Mouse (Mus musculus): Measurements from ENCODE around the gene Dcaf10. TPM values are rescaled to one million over a fixed set of nuclear protein-coding genes. Genes with fewer than 3 reads are reported as not detected.

The Dcaf10 gene
- polyA plus RNA-seq, 1 experiment from 2014 or later, result 9.9 TPM

DNA sequence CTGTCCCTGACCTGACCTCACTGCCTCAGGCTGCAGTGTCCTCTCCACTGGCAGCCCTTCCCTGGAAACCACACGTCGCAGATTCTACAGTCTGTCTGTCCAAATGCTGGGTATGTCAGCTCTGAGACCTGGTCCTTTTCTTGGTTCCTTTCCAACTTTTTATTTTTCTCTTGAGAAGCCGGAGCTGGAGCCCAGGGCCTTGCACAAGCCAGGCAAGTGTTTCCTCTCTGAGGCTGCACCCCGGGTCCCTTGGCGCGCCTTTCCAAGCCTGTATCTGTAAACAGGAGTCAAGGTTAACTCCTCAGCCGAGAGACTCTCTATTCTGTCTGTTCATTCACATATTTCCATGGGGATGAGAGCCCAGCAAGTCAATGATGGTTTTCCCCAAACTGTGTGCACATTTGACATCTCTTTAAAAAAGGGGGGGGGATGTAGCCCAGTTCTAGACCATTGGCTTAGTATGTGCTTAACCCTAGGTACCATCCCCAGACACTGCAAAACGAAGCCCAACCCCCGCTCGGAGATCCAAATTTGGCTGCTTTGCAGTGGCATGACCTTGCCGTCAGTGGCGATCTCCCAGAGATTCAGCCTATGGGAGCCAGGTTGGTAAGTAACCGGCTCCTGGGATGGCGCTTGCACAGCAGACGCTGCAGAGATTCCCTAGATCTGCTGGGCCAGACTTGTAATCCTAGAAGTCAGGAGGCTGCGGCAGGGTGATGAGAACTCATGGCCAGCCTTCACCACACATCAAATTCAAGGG, 70.7 kb downstream of the Dcaf10 start:
- peaks cover 27% of the 10 kb centered on the region for H3K4me1 ChIP-seq

DNA sequence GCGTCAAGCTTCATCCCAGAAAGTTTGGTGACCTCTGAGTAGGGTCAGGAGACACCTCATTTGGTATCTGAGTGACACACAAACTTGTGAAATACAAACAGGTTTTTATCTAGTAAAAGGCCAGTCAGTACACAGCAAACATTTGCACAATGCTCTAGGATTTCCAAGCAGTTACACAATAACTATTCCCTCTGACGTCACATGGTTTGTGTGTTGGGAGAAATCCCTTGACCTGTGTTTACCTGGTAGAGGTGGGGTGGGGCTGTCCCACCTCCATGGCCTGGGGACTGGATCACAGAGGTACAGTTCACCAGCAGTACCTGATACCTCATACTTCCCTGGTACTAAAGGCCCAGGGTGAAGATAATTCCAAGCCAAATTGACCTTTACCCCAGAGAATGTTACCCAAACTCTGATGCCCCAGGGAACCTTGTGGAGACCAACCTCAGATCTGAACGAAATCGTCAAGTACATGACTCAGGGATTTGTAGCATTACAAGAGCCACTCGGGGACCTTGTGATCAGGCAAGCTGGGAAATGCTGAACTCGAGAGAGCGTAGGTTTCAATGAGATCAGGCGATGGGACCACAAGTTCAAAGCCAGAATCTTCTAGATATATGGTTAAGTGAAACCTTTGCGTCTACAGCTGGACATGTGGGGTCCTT, 71.9 kb downstream of the Dcaf10 start:
- DNase-seq (ENCODE audit: low spot score), result no peak
- no peak overlapping the region for H3K4me3 ChIP-seq
- H3K36me3 ChIP-seq, result no peaks in the 10 kb centered on the region
- 0 out of 2 replicates have a peak, but pooled peaks cover 11% of the 10 kb centered on the region for H3K27me3 ChIP-seq (ENCODE audit: insufficient read depth, poor library complexity, severe bottlenecking)
- H3K4me1 ChIP-seq, result peaks cover 32% of the 10 kb centered on the region
- no peaks in the 10 kb centered on the region for H3K9me3 ChIP-seq
- WGBS, result 82% methylated on average over 9 of the region's 9 CpGs
- no peak overlapping the region for H3K27ac ChIP-seq

More for the DNA sequence above, 70.7 kb downstream of the Dcaf10 start:
- H3K36me3 ChIP-seq, result no peaks in the 10 kb centered on the region
- no peak overlapping the region for H3K4me3 ChIP-seq
- no peaks in the 10 kb centered on the region for H3K9me3 ChIP-seq
- peak overlapping the region; percentile 44; the same call in 1 of the 2 replicates for H3K27ac ChIP-seq
- 0 out of 2 replicates have a peak, but pooled peaks cover 11% of the 10 kb centered on the region for H3K27me3 ChIP-seq (ENCODE audit: insufficient read depth, poor library complexity, severe bottlenecking)
- DNase-seq (ENCODE audit: low spot score), result no peak
- 61% methylated on average over 16 of the region's 16 CpGs for WGBS

- Histone ChIP-seq H3K36me3 (no peaks in the 10 kb centered on the region), H3K4me1 (peaks cover 35% of the 10 kb centered on the region), H3K27me3 (ENCODE audit: insufficient read depth, poor library complexity, severe bottlenecking) (0 out of 2 replicates have a peak, but pooled peaks cover 8% of the 10 kb centered on the region), H3K9me3 (no peaks in the 10 kb centered on the region), H3K4me3 (no peak overlapping the region), H3K27ac (no peak overlapping the region)
- no peak for DNase-seq (ENCODE audit: low spot score)
- 72% methylated on average over 7 of the region's 7 CpGs for WGBS
These were observed 74.4 kb downstream of the Dcaf10 start for GRCm38 (mm10) chr4:45416314-45416713.

DNA sequence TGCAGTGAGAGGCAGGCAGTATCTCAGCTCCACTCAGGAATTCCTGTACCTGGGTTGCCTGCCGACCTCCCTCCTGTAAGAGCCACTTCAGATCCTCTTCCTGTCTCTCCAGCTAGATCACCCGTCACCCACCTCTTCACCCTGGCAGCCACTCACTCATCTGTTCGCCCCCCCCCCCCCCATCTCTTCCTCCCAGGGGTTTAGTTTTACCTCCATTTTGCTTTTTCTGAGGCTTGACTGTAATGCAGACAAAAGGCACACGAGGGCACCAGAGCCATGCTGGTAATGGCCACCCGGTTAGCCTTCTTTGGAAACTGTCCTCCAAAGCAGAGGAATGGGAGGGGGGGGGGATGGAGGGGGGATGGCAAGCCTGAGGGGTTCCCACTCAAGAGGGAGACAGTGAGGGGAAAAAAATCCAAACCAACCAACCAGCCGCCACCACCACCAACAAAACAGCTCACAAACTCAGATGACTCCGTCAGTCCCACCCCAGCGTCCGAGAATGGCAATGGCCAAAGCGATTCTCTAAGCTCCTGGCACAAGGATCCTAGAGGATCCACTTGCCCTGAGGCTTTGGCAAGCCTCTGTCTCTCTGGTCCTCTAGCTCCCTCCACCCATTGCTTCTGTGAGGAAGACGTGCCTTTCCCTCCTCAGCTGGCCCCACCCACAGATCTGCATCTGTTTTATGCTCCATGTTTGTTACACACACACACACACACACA, 76.5 kb downstream of the Dcaf10 start:
- Histone ChIP-seq H3K27me3 (ENCODE audit: insufficient read depth, poor library complexity, severe bottlenecking) (0 out of 2 replicates have a peak, but pooled peaks cover 3% of the 10 kb centered on the region), H3K9me3 (no peaks in the 10 kb centered on the region), H3K36me3 (0 out of 2 replicates have a peak, but pooled peaks cover 2% of the 10 kb centered on the region), H3K4me3 (no peak overlapping the region), H3K4me1 (peaks cover 31% of the 10 kb centered on the region), H3K27ac (peak overlapping the region; percentile 47)
- DNase-seq (ENCODE audit: low spot score), result no peak
- WGBS, result 22% methylated on average over 11 of the region's 11 CpGs

DNA sequence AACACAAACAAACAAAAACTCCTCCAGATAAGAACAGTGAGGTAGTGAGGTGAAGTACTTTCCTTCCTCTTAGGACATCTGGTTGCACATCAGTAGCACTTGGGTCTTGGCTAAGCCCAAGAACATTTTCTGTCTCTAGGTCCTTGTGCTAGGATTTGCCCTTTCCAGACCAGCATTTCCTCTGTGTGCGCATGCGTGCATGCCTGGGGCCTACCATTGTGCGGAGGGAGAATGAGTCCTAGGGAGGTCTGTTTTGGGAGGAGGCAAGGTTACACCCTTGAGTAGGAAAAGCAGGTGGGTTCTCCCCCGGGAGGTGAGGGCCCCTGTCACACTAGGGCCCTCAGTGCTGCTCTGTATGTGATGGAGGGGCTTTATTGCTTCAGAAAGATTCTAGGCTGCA, 77.2 kb downstream of the Dcaf10 start:
- H3K27me3 ChIP-seq (ENCODE audit: insufficient read depth, poor library complexity, severe bottlenecking), result 0 out of 2 replicates have a peak, but pooled peaks cover 3% of the 10 kb centered on the region
- H3K4me3 ChIP-seq, result no peak overlapping the region
- peaks cover 6% of the 10 kb centered on the region; the same call in 1 of the 2 replicates for H3K36me3 ChIP-seq
- H3K4me1 ChIP-seq, result peaks cover 38% of the 10 kb centered on the region
- no peaks in the 10 kb centered on the region for H3K9me3 ChIP-seq
- 80% methylated on average over 4 of the region's 4 CpGs for WGBS
- DNase-seq (ENCODE audit: low spot score), result no peak
- no peak overlapping the region; the same call in 1 of the 2 replicates for H3K27ac ChIP-seq

- Histone ChIP-seq H3K27ac (no peak overlapping the region), H3K27me3 (ENCODE audit: insufficient read depth, poor library complexity, severe bottlenecking) (0 out of 2 replicates have a peak, but pooled peaks cover 3% of the 10 kb centered on the region), H3K36me3 (peaks cover 6% of the 10 kb centered on the region; the same call in 1 of the 2 replicates), H3K4me3 (no peak overlapping the region), H3K9me3 (no peaks in the 10 kb centered on the region), H3K4me1 (peaks cover 41% of the 10 kb centered on the region)
- 62% methylated on average over 3 of the region's 3 CpGs for WGBS
- no peak for DNase-seq (ENCODE audit: low spot score)
These were observed 78.8 kb downstream of the Dcaf10 start for GRCm38 (mm10) chr4:45420733-45421132.

DNA sequence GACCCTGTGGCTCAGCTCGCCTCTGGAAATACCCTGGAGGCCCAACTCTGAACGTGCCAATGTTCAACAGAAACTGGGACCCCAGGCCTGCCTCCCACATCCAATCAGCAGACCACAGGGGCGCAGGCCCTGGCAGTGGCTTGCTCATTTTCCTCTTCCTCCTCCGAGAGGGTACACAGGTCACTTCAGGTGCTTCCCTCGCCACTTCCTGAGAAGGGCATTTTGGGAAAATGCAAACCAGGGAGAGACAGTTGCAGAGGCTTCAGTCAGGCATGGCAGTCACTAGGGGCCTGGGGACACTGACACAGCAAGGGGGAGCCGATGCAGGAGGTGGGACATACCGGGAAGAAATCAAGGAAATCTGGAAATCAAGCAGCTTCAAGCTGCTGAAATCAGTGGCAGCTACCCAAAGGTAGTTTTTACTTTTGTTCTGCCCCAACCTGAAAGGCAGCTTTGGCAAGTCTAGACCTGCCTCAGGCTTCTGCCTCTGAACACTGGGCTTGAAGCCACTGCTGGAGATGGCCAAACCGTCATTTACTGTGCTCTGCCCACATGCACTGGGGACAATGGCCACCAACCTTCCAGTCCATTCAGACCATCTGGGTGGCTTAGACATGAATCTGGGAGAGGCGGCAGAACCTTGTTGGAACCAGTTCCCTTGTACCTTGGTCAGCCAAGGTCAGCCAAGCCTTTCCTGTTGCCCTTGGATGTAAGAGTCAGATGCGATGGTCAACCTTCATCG, 79.8 kb downstream of the Dcaf10 start:
- peaks cover 6% of the 10 kb centered on the region; the same call in 1 of the 2 replicates for H3K36me3 ChIP-seq
- no peak overlapping the region for H3K4me3 ChIP-seq
- H3K27ac ChIP-seq, result 0 out of 2 replicates have a peak overlapping the region, but pooled peaks have one; percentile 7
- no peaks in the 10 kb centered on the region for H3K27me3 ChIP-seq (ENCODE audit: insufficient read depth, poor library complexity, severe bottlenecking)
- 80% methylated on average over 11 of the region's 11 CpGs for WGBS
- H3K9me3 ChIP-seq, result no peaks in the 10 kb centered on the region
- DNase-seq (ENCODE audit: low spot score), result no peak
- peaks cover 47% of the 10 kb centered on the region for H3K4me1 ChIP-seq

DNA sequence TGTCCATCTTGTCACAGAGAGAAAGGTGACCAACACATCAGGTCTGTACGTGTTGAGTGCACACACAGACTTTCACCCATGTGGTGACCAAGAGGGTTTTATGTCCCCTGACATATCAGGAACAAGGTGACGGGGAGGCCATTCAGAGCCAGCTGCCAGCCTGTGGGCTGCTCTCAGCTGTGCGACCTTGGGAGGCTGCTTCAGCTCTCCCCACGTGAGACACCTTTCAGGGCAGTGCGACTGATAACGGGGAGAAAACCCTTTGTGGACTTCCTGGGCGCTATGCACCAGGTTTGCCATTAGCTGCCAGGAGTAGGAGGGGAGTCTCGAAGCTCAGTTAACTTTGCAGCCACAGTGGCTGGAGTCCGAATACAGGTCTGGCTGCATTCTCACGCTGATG, 80.7 kb downstream of the Dcaf10 start:
- Histone ChIP-seq H3K4me1 (peaks cover 50% of the 10 kb centered on the region), H3K27me3 (ENCODE audit: insufficient read depth, poor library complexity, severe bottlenecking) (no peaks in the 10 kb centered on the region), H3K9me3 (no peaks in the 10 kb centered on the region), H3K36me3 (peaks cover 6% of the 10 kb centered on the region; the same call in 1 of the 2 replicates), H3K4me3 (no peak overlapping the region), H3K27ac (peak overlapping the region; percentile 74)
- WGBS, result 71% methylated on average over 10 of the region's 10 CpGs
- DNase-seq (ENCODE audit: low spot score), result no peak

DNA sequence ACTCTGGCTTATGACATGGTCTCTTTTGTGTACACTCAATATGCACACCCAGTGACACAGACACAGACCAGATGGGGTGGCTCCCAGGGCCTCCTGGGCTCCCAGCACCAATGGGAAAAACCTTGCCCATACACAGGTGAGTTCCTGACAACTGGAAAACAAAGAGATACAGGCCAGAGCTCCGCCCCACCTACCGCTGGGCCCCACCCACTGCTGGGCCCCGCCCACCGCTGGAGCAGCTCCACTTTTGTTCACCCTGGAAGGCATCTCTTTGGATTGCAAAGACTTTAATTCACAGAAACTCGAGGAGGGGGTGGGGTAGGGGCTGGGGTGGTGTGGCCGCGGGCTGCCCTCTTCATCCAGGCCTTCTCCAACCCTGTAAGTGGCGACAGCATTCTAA, 81.5 kb downstream of the Dcaf10 start:
- WGBS, result 33% methylated on average over 8 of the region's 8 CpGs
- Histone ChIP-seq H3K4me1 (peaks cover 43% of the 10 kb centered on the region), H3K27ac (peak overlapping the region; percentile 42)

DNA sequence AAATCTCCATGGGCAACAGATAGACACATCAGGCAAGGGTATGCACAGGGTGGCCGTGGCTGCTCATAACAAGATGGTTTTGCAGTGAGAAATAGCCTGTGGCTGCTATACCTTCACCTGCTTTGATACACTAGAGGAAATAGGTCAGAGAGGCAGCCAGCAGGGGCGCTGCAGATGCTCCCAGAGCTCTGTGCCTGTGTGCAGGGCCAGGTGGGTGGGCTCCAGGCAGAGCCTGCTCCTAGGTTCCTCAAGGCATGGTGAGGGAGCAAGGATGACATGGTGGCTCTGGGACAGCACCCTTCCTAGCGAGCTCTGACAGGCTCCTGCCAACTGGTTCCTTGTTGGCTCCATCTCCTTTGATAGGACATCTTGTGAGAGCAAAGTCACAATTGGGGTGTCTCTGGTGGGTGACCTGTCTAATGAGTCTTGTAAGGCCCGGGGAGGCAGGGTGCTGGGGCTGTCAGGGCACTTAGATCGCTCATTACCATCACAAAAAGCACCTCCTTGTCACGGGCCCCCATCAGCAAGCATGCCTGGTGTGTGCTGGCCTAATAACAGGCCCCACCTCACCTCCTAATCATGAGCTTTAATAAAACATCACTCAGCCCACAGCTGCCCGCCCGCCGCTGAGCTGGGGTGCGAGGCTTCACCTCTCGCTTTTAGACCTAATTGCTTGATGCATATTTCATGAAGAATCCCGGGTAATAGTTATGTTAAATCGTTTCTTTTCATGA, 85.0 kb downstream of the Dcaf10 start:
- H3K27me3 ChIP-seq (ENCODE audit: insufficient read depth, poor library complexity, severe bottlenecking), result no peaks in the 10 kb centered on the region; the same call in 1 of the 2 replicates
- H3K27ac ChIP-seq, result no peak overlapping the region
- H3K36me3 ChIP-seq, result peaks cover 9% of the 10 kb centered on the region; the same call in 1 of the 2 replicates
- H3K9me3 ChIP-seq, result no peaks in the 10 kb centered on the region
- WGBS, result 74% methylated on average over 13 of the region's 13 CpGs
- DNase-seq (ENCODE audit: low spot score), result no peak
- peaks cover 41% of the 10 kb centered on the region for H3K4me1 ChIP-seq
- H3K4me3 ChIP-seq, result no peak overlapping the region

More for the DNA sequence above, 81.5 kb downstream of the Dcaf10 start:
- no peak overlapping the region for H3K4me3 ChIP-seq
- no peaks in the 10 kb centered on the region for H3K9me3 ChIP-seq
- peaks cover 6% of the 10 kb centered on the region; the same call in 1 of the 2 replicates for H3K36me3 ChIP-seq
- no peaks in the 10 kb centered on the region; the same call in 1 of the 2 replicates for H3K27me3 ChIP-seq (ENCODE audit: insufficient read depth, poor library complexity, severe bottlenecking)
- no peak for DNase-seq (ENCODE audit: low spot score)

Data from heart, embryonic 10.5 days (tissue).